Mouse (Mus musculus): ENCODE results near the gene Gm10100. TPM values are rescaled to one million over a fixed set of nuclear protein-coding genes. Genes with fewer than 3 reads are reported as not detected.
"Not testable (repeated sequence)": the region's sequence is repeated elsewhere in the genome, so short reads cannot be mapped to it uniquely, and the experiment has no call there.

Gene Gm10100
- polyA plus RNA-seq, 1 experiment from 2014 or later: not detected

DNA sequence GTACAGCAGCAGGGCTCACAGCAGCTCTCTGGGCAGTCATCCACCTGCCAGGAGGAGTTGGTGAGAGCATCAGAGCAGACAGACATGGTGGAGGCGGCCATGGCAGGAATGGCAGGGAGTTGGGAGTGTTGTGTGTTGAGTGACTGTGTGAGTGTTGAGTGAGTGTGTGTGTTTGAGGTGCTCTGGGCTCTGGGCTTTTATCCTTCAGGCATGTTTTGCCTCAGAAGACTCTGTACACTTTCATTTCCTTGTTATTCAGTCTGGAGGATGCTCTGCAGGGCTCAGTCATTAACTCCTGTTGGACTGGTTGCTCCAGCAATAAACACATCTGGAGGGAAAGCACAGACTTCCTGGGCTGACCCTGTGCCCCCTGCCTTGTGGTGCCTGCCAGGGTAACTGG is 33.3 kb downstream of the Gm10100 start, which contains the start of gene Gm3233:
Gene Gm3233, minus strand, starts transcription at position 101 of the 400 bp plus-strand sequence.
- H3K4me3 ChIP-seq; H3K36me3 ChIP-seq; H3K27ac ChIP-seq; H3K27me3 ChIP-seq; ATAC-seq (ENCODE audit: insufficient number of reproducible peaks, low FRiP score, low TSS enrichment, low read depth); H3K9ac ChIP-seq; H3K4me2 ChIP-seq; H3K9me3 ChIP-seq; H3K4me1 ChIP-seq: not testable (repeated sequence)
- WGBS: 57% methylated on average over 1 of the region's 1 CpGs

DNA sequence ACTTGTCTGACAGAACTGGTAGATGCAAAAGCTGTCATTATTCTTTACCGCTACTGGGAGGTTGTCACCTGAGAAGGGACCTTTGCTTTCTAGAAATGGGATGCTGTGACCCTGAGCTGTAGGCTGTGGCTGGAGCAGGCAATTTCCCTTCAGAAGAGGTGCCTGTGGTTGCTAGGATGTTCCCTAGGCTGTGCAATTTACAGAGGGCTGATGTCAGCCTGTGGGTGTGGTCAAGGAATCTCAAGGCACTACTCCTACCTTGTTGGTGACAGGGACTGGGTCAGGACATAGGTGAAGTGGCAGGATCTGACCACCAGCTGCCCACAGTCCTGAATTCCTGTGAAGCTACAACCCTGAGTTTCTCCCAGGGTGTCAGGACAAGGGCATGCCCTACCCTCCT is 43.4 kb downstream of the Gm10100 start:
- H3K36me3 ChIP-seq: no peaks in the 10 kb centered on the region
- ATAC-seq (ENCODE audit: insufficient number of reproducible peaks, low FRiP score, low TSS enrichment, low read depth): no peak
- no peak overlapping the region for H3K4me2 ChIP-seq
- no peak overlapping the region for H3K4me3 ChIP-seq
- no peaks in the 10 kb centered on the region for H3K9me3 ChIP-seq
- no peak overlapping the region for H3K9ac ChIP-seq
- no peak overlapping the region for H3K27ac ChIP-seq
- H3K27me3 ChIP-seq: no peaks in the 10 kb centered on the region
- no peaks in the 10 kb centered on the region for H3K4me1 ChIP-seq
- WGBS: 63% methylated on average over 1 of the region's 1 CpGs

DNA sequence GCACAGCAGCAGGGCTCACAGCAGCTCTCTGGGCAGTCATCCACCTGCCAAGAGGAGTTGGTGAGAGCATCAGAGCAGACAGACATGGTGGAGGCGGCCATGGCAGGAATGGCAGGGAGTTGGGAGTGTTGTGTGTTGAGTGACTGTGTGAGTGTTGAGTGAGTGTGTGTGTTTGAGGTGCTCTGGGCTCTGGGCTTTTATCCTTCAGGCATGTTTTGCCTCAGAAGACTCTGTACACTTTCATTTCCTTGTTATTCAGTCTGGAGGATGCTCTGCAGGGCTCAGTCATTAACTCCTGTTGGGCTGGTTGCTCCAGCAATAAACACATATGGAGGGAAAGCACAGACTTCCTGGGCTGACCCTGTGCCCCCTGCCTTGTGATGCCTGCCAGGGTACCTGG is 44.9 kb downstream of the Gm10100 start, which contains the start of gene Gm3238:
Gene Gm3238, minus strand, starts transcription at position 101 of the 400 bp plus-strand sequence.
- ATAC-seq (ENCODE audit: insufficient number of reproducible peaks, low FRiP score, low TSS enrichment, low read depth): not testable (repeated sequence)
- 55% methylated on average over 1 of the region's 1 CpGs for WGBS

DNA sequence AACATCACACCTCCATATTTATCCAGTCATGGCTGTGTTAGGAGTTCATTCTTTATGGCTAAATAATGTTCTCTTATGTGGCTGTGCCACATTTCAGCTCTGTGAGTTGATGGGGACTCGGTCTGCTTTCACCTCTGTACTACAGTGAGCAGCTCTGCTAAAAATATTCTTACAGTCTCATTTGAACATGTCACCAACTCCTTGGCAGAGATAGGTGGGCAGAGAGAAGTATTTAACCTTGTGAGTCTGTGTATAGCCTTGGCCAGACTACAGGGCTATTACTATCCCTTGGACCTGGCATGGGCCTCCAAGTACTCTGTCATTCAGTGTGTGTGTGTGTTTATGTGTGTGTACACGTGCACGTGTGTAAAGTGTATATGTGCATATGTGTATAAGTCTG is 45.9 kb downstream of the Gm10100 start:
- H3K27ac ChIP-seq; H3K36me3 ChIP-seq; H3K9ac ChIP-seq; H3K4me1 ChIP-seq; ATAC-seq (ENCODE audit: insufficient number of reproducible peaks, low FRiP score, low TSS enrichment, low read depth); H3K9me3 ChIP-seq; H3K4me3 ChIP-seq; H3K27me3 ChIP-seq; H3K4me2 ChIP-seq: not testable (repeated sequence)
- WGBS: 76% methylated on average over 2 of the region's 3 CpGs

More for the DNA sequence above, 44.9 kb downstream of the Gm10100 start, which contains the start of gene Gm3238:
- not testable (repeated sequence) for H3K9ac ChIP-seq, H3K4me2 ChIP-seq, H3K27ac ChIP-seq, H3K36me3 ChIP-seq, H3K9me3 ChIP-seq, H3K4me1 ChIP-seq, H3K4me3 ChIP-seq, H3K27me3 ChIP-seq

Other genes with a start within 250 kb of the Gm10100 start
- 36.2 and 37.7 TPM in 2 replicates for gene Fam207a, start 210.7 kb upstream of the Gm10100 start, polyA plus RNA-seq (2015; fragmentation: Nextera tagmentation; extraction: Ambion mirVana)
- 3.5 TPM in 2 replicates for gene Itgb2, start 196.2 kb upstream of the Gm10100 start, polyA plus RNA-seq (2015; fragmentation: Nextera tagmentation; extraction: Ambion mirVana)
- gene Pttg1ip, start 144.8 kb upstream of the Gm10100 start, polyA plus RNA-seq (2015; fragmentation: Nextera tagmentation; extraction: Ambion mirVana): 145 and 158 TPM in 2 replicates
- gene Sumo3, start 120.4 kb upstream of the Gm10100 start, polyA plus RNA-seq (2015; fragmentation: Nextera tagmentation; extraction: Ambion mirVana): 343 and 347 TPM in 2 replicates
- gene Gm49325, start 120.3 kb upstream of the Gm10100 start, polyA plus RNA-seq (2015; fragmentation: Nextera tagmentation; extraction: Ambion mirVana): 1.3 and 1.8 TPM in 2 replicates
- 99.8 and 127 TPM in 2 replicates for gene Ube2g2, start 104.2 kb upstream of the Gm10100 start, polyA plus RNA-seq (2015; fragmentation: Nextera tagmentation; extraction: Ambion mirVana)
- 2.1 and 2.8 TPM in 2 replicates for gene Tspear, start 39.9 kb upstream of the Gm10100 start, polyA plus RNA-seq (2015; fragmentation: Nextera tagmentation; extraction: Ambion mirVana)
- gene Gm19402, start 35.7 kb upstream of the Gm10100 start, polyA plus RNA-seq (2015; fragmentation: Nextera tagmentation; extraction: Ambion mirVana): not detected in 2 replicates
- not detected in 2 replicates for gene Gm9508, start 29.3 kb upstream of the Gm10100 start, polyA plus RNA-seq (2015; fragmentation: Nextera tagmentation; extraction: Ambion mirVana)
- gene Gm10272, start 19.9 kb upstream of the Gm10100 start, polyA plus RNA-seq (2015; fragmentation: Nextera tagmentation; extraction: Ambion mirVana): not detected in 2 replicates
- gene Gm10024, start 15.0 kb upstream of the Gm10100 start, polyA plus RNA-seq (2015; fragmentation: Nextera tagmentation; extraction: Ambion mirVana): 1.2 and 1.4 TPM in 2 replicates
- not detected in 2 replicates for gene Gm10142, start 10.7 kb upstream of the Gm10100 start, polyA plus RNA-seq (2015; fragmentation: Nextera tagmentation; extraction: Ambion mirVana)
- gene Krtap12-1, start 5.9 kb upstream of the Gm10100 start, polyA plus RNA-seq (2015; fragmentation: Nextera tagmentation; extraction: Ambion mirVana): 0.29 TPM in 1 of 2 replicates, not detected in the other
- not detected in 2 replicates for gene Gm18596, start 16.2 kb downstream of the Gm10100 start, polyA plus RNA-seq (2015; fragmentation: Nextera tagmentation; extraction: Ambion mirVana)
- not detected in 2 replicates for gene Gm9736, start 24.9 kb downstream of the Gm10100 start, polyA plus RNA-seq (2015; fragmentation: Nextera tagmentation; extraction: Ambion mirVana)
- not detected in 2 replicates for gene Gm3233, start 33.2 kb downstream of the Gm10100 start, polyA plus RNA-seq (2015; fragmentation: Nextera tagmentation; extraction: Ambion mirVana)
- gene Gm3238, start 44.8 kb downstream of the Gm10100 start, polyA plus RNA-seq (2015; fragmentation: Nextera tagmentation; extraction: Ambion mirVana): not detected in 2 replicates
- not detected in 2 replicates for gene Gm7138, start 50.5 kb downstream of the Gm10100 start, polyA plus RNA-seq (2015; fragmentation: Nextera tagmentation; extraction: Ambion mirVana)
- gene Gm3250, start 56.1 kb downstream of the Gm10100 start, polyA plus RNA-seq (2015; fragmentation: Nextera tagmentation; extraction: Ambion mirVana): not detected in 2 replicates
- gene Gm7137, start 61.7 kb downstream of the Gm10100 start, polyA plus RNA-seq (2015; fragmentation: Nextera tagmentation; extraction: Ambion mirVana): not detected in 2 replicates
- not detected in 2 replicates for gene Gm9639, start 68.6 kb downstream of the Gm10100 start, polyA plus RNA-seq (2015; fragmentation: Nextera tagmentation; extraction: Ambion mirVana)
- not detected in 2 replicates for gene Gm19668, start 72.6 kb downstream of the Gm10100 start, polyA plus RNA-seq (2015; fragmentation: Nextera tagmentation; extraction: Ambion mirVana)
- not detected in 2 replicates for gene Gm9507, start 85.4 kb downstream of the Gm10100 start, polyA plus RNA-seq (2015; fragmentation: Nextera tagmentation; extraction: Ambion mirVana)
- not detected in 2 replicates for gene Gm2696, start 88.2 kb downstream of the Gm10100 start, polyA plus RNA-seq (2015; fragmentation: Nextera tagmentation; extraction: Ambion mirVana)
- not detected in 2 replicates for gene Krtap10-4, start 100.6 kb downstream of the Gm10100 start, polyA plus RNA-seq (2015; fragmentation: Nextera tagmentation; extraction: Ambion mirVana)
- gene Krtap10-10, start 109.5 kb downstream of the Gm10100 start, polyA plus RNA-seq (2015; fragmentation: Nextera tagmentation; extraction: Ambion mirVana): 0.17 TPM in 1 of 2 replicates, not detected in the other
- not detected in 2 replicates for gene Gm36176, start 120.3 kb downstream of the Gm10100 start, polyA plus RNA-seq (2015; fragmentation: Nextera tagmentation; extraction: Ambion mirVana)
- gene Gm10318, start 126.4 kb downstream of the Gm10100 start, polyA plus RNA-seq (2015; fragmentation: Nextera tagmentation; extraction: Ambion mirVana): not detected in 2 replicates
- not detected in 2 replicates for gene Gm3285, start 135.5 kb downstream of the Gm10100 start, polyA plus RNA-seq (2015; fragmentation: Nextera tagmentation; extraction: Ambion mirVana)
- gene Lrrc3, start 176.1 kb downstream of the Gm10100 start, polyA plus RNA-seq (2015; fragmentation: Nextera tagmentation; extraction: Ambion mirVana): 3.8 and 4.0 TPM in 2 replicates
- gene Trpm2, start 244.1 kb downstream of the Gm10100 start, polyA plus RNA-seq (2015; fragmentation: Nextera tagmentation; extraction: Ambion mirVana): 0.50 and 0.51 TPM in 2 replicates